Mouse (Mus musculus): ENCODE data around the gene Icam1. TPM values are rescaled to one million over a fixed set of nuclear protein-coding genes. Genes with fewer than 3 reads are reported as not detected.
"Not testable (repeated sequence)": the region's sequence is repeated elsewhere in the genome, so short reads cannot be mapped to it uniquely, and the experiment has no call there.

Icam1 gene
- polyA plus RNA-seq, 1 experiment = 0.09 TPM

- Histone ChIP-seq H3ac (ENCODE audit: control insufficient read depth, insufficient read length, low read depth) (no peak overlapping the region), H3K79me3 (ENCODE audit: low read depth) (no peaks in the 10 kb centered on the region)
Observed at GRCm38 (mm10) chr9:21036666-21037065, 20.9 kb downstream of the Icam1 start.

GRCm38 (mm10) chr9:21037481-21037891 is 21.7 kb downstream of the Icam1 start:
- TF ChIP-seq MAX (IDR thresholded peaks at IDR 0.05) (no peak), MYOG (IDR thresholded peaks at IDR 0.05; ENCODE audit: control insufficient read depth, extremely low read depth, insufficient read length) (no peak), CEBPB (IDR thresholded peaks at IDR 0.05; ENCODE audit: low read depth) (no peak), FOSL1 (IDR thresholded peaks at IDR 0.05; ENCODE audit: insufficient read depth, low read length, poor library complexity, severe bottlenecking) (no peak), USF1 (IDR thresholded peaks at IDR 0.05; ENCODE audit: low read depth) (no peak), MYOD1 (IDR thresholded peaks at IDR 0.05; ENCODE audit: control insufficient read depth, insufficient read length, low read depth) (no peak), CTCF (IDR thresholded peaks at IDR 0.05; ENCODE audit: control insufficient read depth, insufficient read depth, insufficient read length) (no peak)
- H3K27me3 ChIP-seq (ENCODE audit: control insufficient read depth, insufficient read depth, insufficient read length) = peaks cover 39% of the 10 kb centered on the region
- no peak overlapping the region for H3ac ChIP-seq (ENCODE audit: control insufficient read depth, insufficient read length, low read depth)
- no peaks in the 10 kb centered on the region for H3K79me2 ChIP-seq (ENCODE audit: control insufficient read depth, insufficient read depth)
- no peaks in the 10 kb centered on the region for H3K79me3 ChIP-seq (ENCODE audit: low read depth)
- no peak overlapping the region for H3K4me3 ChIP-seq (ENCODE audit: insufficient read depth, poor library complexity, severe bottlenecking)
- no peaks in the 10 kb centered on the region for H3K36me3 ChIP-seq (ENCODE audit: control insufficient read depth, insufficient read depth)

More at GRCm38 (mm10) chr9:21036666-21037065, 20.9 kb downstream of the Icam1 start:
- TF ChIP-seq MYOG (IDR thresholded peaks at IDR 0.05; ENCODE audit: control insufficient read depth, extremely low read depth, insufficient read length) = no peak
- no peak for TF ChIP-seq CEBPB (IDR thresholded peaks at IDR 0.05; ENCODE audit: low read depth)
- no peak for TF ChIP-seq MYOD1 (IDR thresholded peaks at IDR 0.05; ENCODE audit: control insufficient read depth, insufficient read length, low read depth)
- TF ChIP-seq MAX (IDR thresholded peaks at IDR 0.05) = no peak
- TF ChIP-seq USF1 (IDR thresholded peaks at IDR 0.05; ENCODE audit: low read depth) = no peak
- no peaks in the 10 kb centered on the region for H3K79me2 ChIP-seq (ENCODE audit: control insufficient read depth, insufficient read depth)
- H3K36me3 ChIP-seq (ENCODE audit: control insufficient read depth, insufficient read depth) = no peaks in the 10 kb centered on the region
- H3K4me3 ChIP-seq (ENCODE audit: insufficient read depth, poor library complexity, severe bottlenecking) = no peak overlapping the region
- H3K27me3 ChIP-seq (ENCODE audit: control insufficient read depth, insufficient read depth, insufficient read length) = peaks cover 39% of the 10 kb centered on the region

GRCm38 (mm10) chr9:21039779-21040178 is 24.0 kb downstream of the Icam1 start:
- no peaks in the 10 kb centered on the region for H3K79me3 ChIP-seq (ENCODE audit: low read depth)
- no peak for TF ChIP-seq MAX (IDR thresholded peaks at IDR 0.05)
- TF ChIP-seq USF1 (IDR thresholded peaks at IDR 0.05; ENCODE audit: low read depth) = no peak
- TF ChIP-seq CEBPB (IDR thresholded peaks at IDR 0.05; ENCODE audit: low read depth) = no peak
- TF ChIP-seq CTCF (IDR thresholded peaks at IDR 0.05; ENCODE audit: control insufficient read depth, insufficient read depth, insufficient read length) = no peak
- TF ChIP-seq FOSL1 (IDR thresholded peaks at IDR 0.05; ENCODE audit: insufficient read depth, low read length, poor library complexity, severe bottlenecking) = no peak
- no peak for TF ChIP-seq MYOG (IDR thresholded peaks at IDR 0.05; ENCODE audit: control insufficient read depth, extremely low read depth, insufficient read length)
- TF ChIP-seq MYOD1 (IDR thresholded peaks at IDR 0.05; ENCODE audit: control insufficient read depth, insufficient read length, low read depth) = no peak
- H3K36me3 ChIP-seq (ENCODE audit: control insufficient read depth, insufficient read depth) = no peaks in the 10 kb centered on the region
- H3ac ChIP-seq (ENCODE audit: control insufficient read depth, insufficient read length, low read depth) = no peak overlapping the region
- no peaks in the 10 kb centered on the region for H3K79me2 ChIP-seq (ENCODE audit: control insufficient read depth, insufficient read depth)
- H3K4me3 ChIP-seq (ENCODE audit: insufficient read depth, poor library complexity, severe bottlenecking) = no peak overlapping the region
- peaks cover 39% of the 10 kb centered on the region for H3K27me3 ChIP-seq (ENCODE audit: control insufficient read depth, insufficient read depth, insufficient read length)

- no peaks in the 10 kb centered on the region for H3K36me3 ChIP-seq (ENCODE audit: control insufficient read depth, insufficient read depth)
- TF ChIP-seq CEBPB (IDR thresholded peaks at IDR 0.05; ENCODE audit: low read depth) = no peak
- TF ChIP-seq MYOD1 (IDR thresholded peaks at IDR 0.05; ENCODE audit: control insufficient read depth, insufficient read length, low read depth) = no peak
- no peak for TF ChIP-seq MYOG (IDR thresholded peaks at IDR 0.05; ENCODE audit: control insufficient read depth, extremely low read depth, insufficient read length)
- TF ChIP-seq USF1 (IDR thresholded peaks at IDR 0.05; ENCODE audit: low read depth) = no peak
- TF ChIP-seq FOSL1 (IDR thresholded peaks at IDR 0.05; ENCODE audit: insufficient read depth, low read length, poor library complexity, severe bottlenecking) = no peak
- TF ChIP-seq CTCF (IDR thresholded peaks at IDR 0.05; ENCODE audit: control insufficient read depth, insufficient read depth, insufficient read length) = no peak
- TF ChIP-seq MAX (IDR thresholded peaks at IDR 0.05) = no peak
- no peak overlapping the region for H3ac ChIP-seq (ENCODE audit: control insufficient read depth, insufficient read length, low read depth)
- H3K4me3 ChIP-seq (ENCODE audit: insufficient read depth, poor library complexity, severe bottlenecking) = no peak overlapping the region
- H3K27me3 ChIP-seq (ENCODE audit: control insufficient read depth, insufficient read depth, insufficient read length) = peaks cover 29% of the 10 kb centered on the region
- no peaks in the 10 kb centered on the region for H3K79me3 ChIP-seq (ENCODE audit: low read depth)
- no peaks in the 10 kb centered on the region for H3K79me2 ChIP-seq (ENCODE audit: control insufficient read depth, insufficient read depth)
Observed at GRCm38 (mm10) chr9:21041308-21041707, 25.5 kb downstream of the Icam1 start.

- TF ChIP-seq USF1 (IDR thresholded peaks at IDR 0.05; ENCODE audit: low read depth) (no peak), MYOD1 (IDR thresholded peaks at IDR 0.05; ENCODE audit: control insufficient read depth, insufficient read length, low read depth) (no peak), CEBPB (IDR thresholded peaks at IDR 0.05; ENCODE audit: low read depth) (no peak), CTCF (IDR thresholded peaks at IDR 0.05; ENCODE audit: control insufficient read depth, insufficient read depth, insufficient read length) (no peak), FOSL1 (IDR thresholded peaks at IDR 0.05; ENCODE audit: insufficient read depth, low read length, poor library complexity, severe bottlenecking) (no peak), MAX (IDR thresholded peaks at IDR 0.05) (no peak), MYOG (IDR thresholded peaks at IDR 0.05; ENCODE audit: control insufficient read depth, extremely low read depth, insufficient read length) (no peak)
- no peak overlapping the region for H3ac ChIP-seq (ENCODE audit: control insufficient read depth, insufficient read length, low read depth)
- no peaks in the 10 kb centered on the region for H3K36me3 ChIP-seq (ENCODE audit: control insufficient read depth, insufficient read depth)
- no peak overlapping the region for H3K4me3 ChIP-seq (ENCODE audit: insufficient read depth, poor library complexity, severe bottlenecking)
- no peaks in the 10 kb centered on the region for H3K79me2 ChIP-seq (ENCODE audit: control insufficient read depth, insufficient read depth)
- H3K79me3 ChIP-seq (ENCODE audit: low read depth) = no peaks in the 10 kb centered on the region
- H3K27me3 ChIP-seq (ENCODE audit: control insufficient read depth, insufficient read depth, insufficient read length) = peaks cover 7% of the 10 kb centered on the region
Observed at GRCm38 (mm10) chr9:21043563-21043962, 27.8 kb downstream of the Icam1 start.

GRCm38 (mm10) chr9:21044785-21045184 is 29.0 kb downstream of the Icam1 start:
- H3K79me2 ChIP-seq (ENCODE audit: control insufficient read depth, insufficient read depth); H3ac ChIP-seq (ENCODE audit: control insufficient read depth, insufficient read length, low read depth); H3K4me3 ChIP-seq (ENCODE audit: insufficient read depth, poor library complexity, severe bottlenecking); H3K27me3 ChIP-seq (ENCODE audit: control insufficient read depth, insufficient read depth, insufficient read length); H3K36me3 ChIP-seq (ENCODE audit: control insufficient read depth, insufficient read depth); H3K79me3 ChIP-seq (ENCODE audit: low read depth): not testable (repeated sequence)

All from C2C12 (cell line).